Mouse (Mus musculus) heart, postnatal 0 days (tissue): ENCODE results near the gene Dok3. TPM values are rescaled to one million over a fixed set of nuclear protein-coding genes. Genes with fewer than 3 reads are reported as not detected.

ENCODE experiments used
- ATAC-seq: fragments of 200-750 bp; cut with Nextera tagmentation; 2 replicates; pipeline ENCODE4 v1.8.0; 2017; ENCODE audit warnings: low read depth, moderate number of reproducible peaks, moderate library complexity; ENCODE audit not compliant: insufficient read depth
- DNase-seq: peaks from one replicate; pipeline ENCODE4 v3.0.0-alpha.2; 2016; ENCODE audit warnings: low spot score
- H3K27ac ChIP-seq: fragments of 300-500 bp; sonication (generic); 2 replicates; pipeline ENCODE4 v1.5.1; 2014; ENCODE audit warnings: low read depth, mild to moderate bottlenecking
- H3K27me3 ChIP-seq: fragments of 300-500 bp; sonication (generic); 2 replicates; pipeline ENCODE4 v1.6.1; 2014; ENCODE audit warnings: low read length, mixed read lengths; ENCODE audit not compliant: control insufficient read depth, insufficient read depth
- H3K36me3 ChIP-seq: fragments of 300-500 bp; sonication (generic); replicated peaks from 2 replicates; pipeline ENCODE4 v1.6.1; 2014; ENCODE audit warnings: low read length, mixed read lengths; ENCODE audit not compliant: control insufficient read depth, insufficient read depth
- H3K4me1 ChIP-seq: fragments of 300-500 bp; sonication (generic); 2 replicates; pipeline ENCODE4 v1.6.1; 2014; ENCODE audit warnings: antibody characterized with exemption; ENCODE audit not compliant: control insufficient read depth, insufficient read depth
- H3K4me2 ChIP-seq: fragments of 300-500 bp; sonication (generic); 2 replicates; pipeline ENCODE4 v1.6.1; 2014; ENCODE audit warnings: low read depth, mild to moderate bottlenecking, low read length, moderate library complexity
- H3K4me3 ChIP-seq: fragments of 300-500 bp; sonication (generic); 2 replicates; pipeline ENCODE4 v1.5.1; 2014; ENCODE audit warnings: low read depth, low read length
- H3K9ac ChIP-seq: fragments of 300-500 bp; sonication (generic); replicated peaks from 2 replicates; pipeline ENCODE4 v1.6.1; 2014; ENCODE audit warnings: low read depth, low read length, mixed read lengths
- H3K9me3 ChIP-seq: fragments of 300-500 bp; sonication (generic); replicated peaks from 2 replicates; pipeline ENCODE4 v1.6.1; 2016; ENCODE audit warnings: low read length; ENCODE audit not compliant: control insufficient read depth
- CTCF ChIP-seq: IDR thresholded peaks from 2 replicates; pipeline ENCODE4 v1.5.1; 2016; ENCODE audit warnings: antibody characterized with exemption, control low read depth, low read depth
- EP300 ChIP-seq: IDR thresholded peaks from 2 replicates; pipeline ENCODE4 v1.6.1; 2016; ENCODE audit warnings: antibody characterized with exemption, low read depth
- WGBS: fragments of 180-500 bp; shearing (Covaris S2); extraction: QIAGEN DNeasy Blood & Tissue Kit; methylation state at CpG from one replicate; pipeline ENCODE4 v1.1.7; 2014; 5-methylcytosine and 5-hydroxymethylcytosine counted together
- polyA plus RNA-seq: library from polyadenylated mRNA; unstranded; fragments of >200 nt; fragmentation: Nextera tagmentation; extraction: Ambion mirVana; gene quantifications from 2 replicates; pipeline ENCODE4 v1.2.1, GENCODE M21; 2015
- total RNA-seq: library from RNA; depleted of rRNA; stranded (reverse); fragments of >200 nt; gene quantifications from 2 replicates; pipeline ENCODE4 v1.2.3, GENCODE M21; 2014; ENCODE audit warnings: low replicate concordance

Gene Dok3
- total and polyA plus RNA-seq, 2 experiments from 2014 or later: 1.4 to 2.8 TPM

GRCm38 (mm10) chr13:55510668-55511491 is 18.2 kb downstream of the Dok3 start:
- H3K4me1 ChIP-seq: peaks cover 27% of the 10 kb centered on the region
- DNase-seq (peak; percentile 88), ATAC-seq (peak; percentile 73)
- H3K4me2 ChIP-seq: peak overlapping the region; percentile 84
- WGBS: 8% methylated on average over 6 of the region's 6 CpGs
- H3K9me3 ChIP-seq: no peaks in the 10 kb centered on the region
- peaks cover 46% of the 10 kb centered on the region for H3K36me3 ChIP-seq
- 0 out of 2 replicates have a peak overlapping the region, but pooled peaks have one; percentile 3 for H3K9ac ChIP-seq
- peak overlapping the region; percentile 88 for H3K4me3 ChIP-seq
- TF ChIP-seq CTCF (no peak; the same call in 1 of the 2 replicates), EP300 (peak; percentile 62)
- peak overlapping the region; percentile 94 for H3K27ac ChIP-seq
- H3K27me3 ChIP-seq: peaks cover 35% of the 10 kb centered on the region

- Histone ChIP-seq H3K4me3 (peak overlapping the region; percentile 8; the same call in 1 of the 2 replicates), H3K36me3 (peaks cover 52% of the 10 kb centered on the region), H3K4me1 (peaks cover 27% of the 10 kb centered on the region), H3K27me3 (peaks cover 29% of the 10 kb centered on the region), H3K27ac (peak overlapping the region; percentile 94), H3K9me3 (no peaks in the 10 kb centered on the region), H3K4me2 (peak overlapping the region; percentile 84), H3K9ac (0 out of 2 replicates have a peak overlapping the region, but pooled peaks have one; percentile 3)
- no peak for TF ChIP-seq EP300
- TF ChIP-seq CTCF: no peak
- DNase-seq (no peak), ATAC-seq (no peak)
- WGBS: 42% methylated on average over 3 of the region's 3 CpGs
Measured at GRCm38 (mm10) chr13:55510332-55510667, 18.8 kb downstream of the Dok3 start.

- DNase-seq (no peak), ATAC-seq (no peak)
- H3K27ac ChIP-seq: no peak overlapping the region
- no peaks in the 10 kb centered on the region for H3K9me3 ChIP-seq
- 94% methylated on average over 10 of the region's 10 CpGs for WGBS
- peaks cover 27% of the 10 kb centered on the region for H3K4me1 ChIP-seq
- H3K36me3 ChIP-seq: peaks cover 69% of the 10 kb centered on the region
- H3K9ac ChIP-seq: no peak overlapping the region
- 0 out of 2 replicates have a peak, but pooled peaks cover 21% of the 10 kb centered on the region for H3K27me3 ChIP-seq
- H3K4me2 ChIP-seq: no peak overlapping the region
- TF ChIP-seq EP300: no peak
- no peak for TF ChIP-seq CTCF
- H3K4me3 ChIP-seq: no peak overlapping the region
Measured at GRCm38 (mm10) chr13:55508531-55508930, 20.6 kb downstream of the Dok3 start.

GRCm38 (mm10) chr13:55507877-55508276 is 21.2 kb downstream of the Dok3 start:
- 0 out of 2 replicates have a peak, but pooled peaks cover 21% of the 10 kb centered on the region for H3K27me3 ChIP-seq
- H3K9me3 ChIP-seq: no peaks in the 10 kb centered on the region
- H3K4me3 ChIP-seq: no peak overlapping the region
- H3K4me1 ChIP-seq: peaks cover 27% of the 10 kb centered on the region
- ATAC-seq: no peak
- no peak overlapping the region for H3K27ac ChIP-seq
- no peak overlapping the region for H3K4me2 ChIP-seq
- no peak overlapping the region for H3K9ac ChIP-seq
- no peak for DNase-seq
- H3K36me3 ChIP-seq: peaks cover 76% of the 10 kb centered on the region
- no peak for TF ChIP-seq CTCF
- TF ChIP-seq EP300: no peak
- 71% methylated on average over 11 of the region's 11 CpGs for WGBS

GRCm38 (mm10) chr13:55506697-55507096 is 22.4 kb downstream of the Dok3 start:
- peaks cover 84% of the 10 kb centered on the region for H3K36me3 ChIP-seq
- TF ChIP-seq CTCF (no peak), EP300 (no peak)
- no peak overlapping the region for H3K9ac ChIP-seq
- no peak for DNase-seq
- no peak overlapping the region for H3K4me2 ChIP-seq
- H3K9me3 ChIP-seq: no peaks in the 10 kb centered on the region
- H3K27ac ChIP-seq: no peak overlapping the region
- H3K4me3 ChIP-seq: no peak overlapping the region
- WGBS: 80% methylated on average over 10 of the region's 10 CpGs
- H3K27me3 ChIP-seq: 0 out of 2 replicates have a peak, but pooled peaks cover 21% of the 10 kb centered on the region
- H3K4me1 ChIP-seq: peaks cover 21% of the 10 kb centered on the region
- no peak for ATAC-seq
